Mouse (Mus musculus) skeletal muscle tissue, adult 2 months (tissue): ENCODE data around the gene Lrrc4c.

Experiments
- DNase-seq: peaks from one replicate; pipeline ENCODE4 v3.0.0-alpha.2; 2012; ENCODE audit warnings: low read depth, low spot score

The Lrrc4c gene

DNA sequence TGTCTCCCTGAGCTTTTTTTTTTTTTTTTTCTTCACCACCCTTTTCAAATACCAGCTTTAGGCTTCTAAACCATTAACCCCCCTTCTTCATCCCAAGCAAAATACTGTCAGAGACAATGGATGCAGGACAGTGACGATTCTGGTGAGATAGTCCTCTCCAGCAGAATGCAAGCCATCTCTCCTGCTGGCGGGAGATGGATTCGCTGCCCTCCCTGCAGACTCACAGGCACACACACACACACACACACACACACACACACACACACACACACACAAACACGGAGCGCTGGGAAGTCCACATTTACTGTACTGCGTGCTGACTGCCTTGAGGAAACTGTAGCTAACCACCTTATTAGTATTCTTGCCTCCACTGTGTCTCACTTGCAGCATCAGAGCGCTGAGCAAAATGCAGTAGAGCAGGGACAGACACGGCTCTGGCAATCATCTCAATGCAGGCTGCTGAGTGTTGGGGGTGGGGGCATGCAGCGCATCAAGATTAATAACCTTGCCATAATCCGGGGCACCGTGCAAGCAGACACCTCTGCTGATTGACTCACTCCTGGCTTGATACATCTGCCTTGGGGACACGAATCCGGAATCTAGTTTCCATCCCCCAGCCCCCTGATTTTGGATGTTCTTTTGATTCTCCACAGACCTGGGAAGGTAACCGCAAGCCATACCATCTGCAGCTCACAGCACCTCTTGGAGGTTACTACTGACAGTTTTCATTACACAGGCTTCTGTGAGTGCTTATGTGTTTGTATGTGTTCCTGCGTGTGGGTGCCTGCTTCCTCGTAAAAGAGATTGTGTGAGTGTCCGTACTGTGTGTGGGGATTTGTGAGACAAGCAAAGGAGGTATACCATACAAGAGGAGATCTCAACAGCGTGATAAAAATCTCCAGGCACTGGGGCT is at the start of gene Lrrc4c:
Lrrc4c (plus strand) TSS at position 783 of the 913 bp plus-strand sequence.
- no peak for DNase-seq

DNA sequence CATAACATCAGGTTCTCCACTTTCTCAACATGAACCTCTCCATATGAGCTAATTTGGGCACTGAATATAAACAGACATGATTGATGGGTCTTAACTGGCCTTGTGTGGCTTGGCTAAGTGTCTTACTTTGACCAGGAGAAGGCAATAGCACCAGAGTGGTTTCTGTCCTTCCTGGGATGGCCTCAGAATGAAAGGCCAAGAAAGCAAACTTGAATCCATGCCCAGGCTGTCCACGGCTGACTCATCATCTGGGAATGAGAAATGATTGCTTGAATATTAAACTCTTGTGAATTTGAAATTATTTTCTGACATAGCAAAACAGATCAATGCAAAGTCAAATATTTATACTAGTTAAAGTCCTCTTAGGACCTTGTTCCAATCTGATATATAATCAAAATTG is 42.9 kb upstream of the Lrrc4c start:
- peak; percentile 8 for DNase-seq

DNA sequence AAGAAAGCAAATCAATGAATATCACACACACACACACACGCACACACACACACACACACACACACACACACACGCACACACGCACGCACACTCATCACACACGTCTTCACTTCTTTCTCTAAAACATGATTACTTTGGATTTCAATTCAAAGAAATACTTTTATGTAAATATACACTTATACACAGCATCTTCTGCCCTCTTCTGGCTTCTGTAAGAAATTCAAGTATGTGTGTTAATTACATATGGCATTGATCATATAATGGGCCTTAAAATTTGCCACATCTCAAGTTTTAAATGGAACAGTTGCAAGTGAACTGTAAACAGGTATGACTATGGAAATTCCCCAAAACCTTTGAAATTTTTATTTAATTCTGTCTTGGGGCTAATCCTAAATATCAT is 35.0 kb upstream of the Lrrc4c start:
- no peak for DNase-seq

DNA sequence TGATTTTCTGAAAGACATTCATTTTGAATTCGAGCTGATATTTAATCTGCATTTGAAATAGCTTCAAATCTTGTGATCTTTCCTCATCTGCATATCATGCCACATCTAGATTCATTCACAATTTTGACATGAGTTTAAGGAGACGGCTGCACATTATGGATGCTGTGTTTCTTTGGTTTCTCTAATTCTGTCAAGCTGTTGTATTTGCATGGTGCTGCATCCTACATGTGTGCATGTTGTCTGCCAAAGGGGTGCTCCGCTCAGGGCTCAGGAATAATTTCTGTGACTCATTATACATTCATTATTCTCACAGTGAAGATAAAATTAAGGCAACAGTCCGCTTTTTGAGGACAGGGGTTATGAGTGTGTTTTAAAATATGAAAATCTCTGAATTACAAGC is 30.5 kb upstream of the Lrrc4c start:
- DNase-seq = no peak

DNA sequence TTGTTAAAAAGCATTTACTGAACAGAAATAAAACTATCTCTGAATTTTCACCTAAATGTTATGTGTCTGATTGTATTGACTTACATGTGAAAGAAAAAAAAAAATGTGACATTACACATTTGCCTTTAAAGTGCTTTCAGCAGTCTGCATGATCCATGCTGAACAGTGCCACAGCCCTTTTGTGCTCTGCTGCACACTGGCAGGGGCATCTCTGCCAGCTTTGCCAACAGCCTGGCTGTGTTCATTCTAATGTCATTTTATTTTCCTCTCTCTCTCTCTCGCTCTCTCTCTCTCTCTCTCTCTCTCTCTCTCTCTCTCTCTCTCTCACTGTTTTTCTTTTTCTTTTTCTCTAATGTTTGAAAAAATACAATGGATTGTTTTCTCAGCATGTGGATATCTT is 27.4 kb upstream of the Lrrc4c start:
- no peak for DNase-seq

DNA sequence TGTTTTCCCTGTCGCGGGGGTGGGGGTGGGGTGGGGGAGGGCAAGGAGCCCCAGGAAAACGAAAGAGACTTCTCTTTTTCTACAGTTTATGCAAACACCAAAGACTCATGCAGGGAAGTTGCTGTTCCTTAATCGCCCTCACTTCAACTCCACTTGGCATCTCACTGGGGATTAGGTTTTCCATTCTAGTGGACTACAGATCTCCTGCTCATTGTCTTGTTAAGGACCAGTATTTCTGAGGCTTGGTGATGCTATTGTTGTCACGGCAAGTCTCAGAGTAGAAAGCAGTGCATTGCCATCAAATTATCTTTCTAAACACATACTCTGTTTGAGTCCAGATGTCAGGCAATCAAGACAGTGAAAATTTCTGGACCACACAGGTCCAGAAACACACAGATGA is 2.9 kb upstream of the Lrrc4c start:
- no peak for DNase-seq

DNA sequence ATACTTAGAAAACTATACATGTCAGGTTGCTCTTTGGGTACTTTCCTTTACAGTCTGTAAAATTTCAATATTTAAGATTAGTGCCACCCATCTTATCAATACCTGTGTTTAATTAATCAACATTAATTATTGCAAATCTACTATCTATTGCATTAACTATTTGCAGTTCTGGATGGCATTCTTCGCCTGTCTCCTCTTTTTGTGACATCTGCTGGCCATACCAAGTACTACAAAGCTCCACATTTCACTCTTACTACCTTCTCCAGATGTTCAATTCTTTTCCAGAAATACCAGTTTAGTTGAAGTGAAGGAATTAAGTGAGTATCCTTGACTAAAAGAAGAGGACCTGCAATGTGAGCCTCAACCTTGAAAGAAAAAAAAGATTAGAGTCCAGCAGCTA is 1.4 kb upstream of the Lrrc4c start:
- no peak for DNase-seq

DNA sequence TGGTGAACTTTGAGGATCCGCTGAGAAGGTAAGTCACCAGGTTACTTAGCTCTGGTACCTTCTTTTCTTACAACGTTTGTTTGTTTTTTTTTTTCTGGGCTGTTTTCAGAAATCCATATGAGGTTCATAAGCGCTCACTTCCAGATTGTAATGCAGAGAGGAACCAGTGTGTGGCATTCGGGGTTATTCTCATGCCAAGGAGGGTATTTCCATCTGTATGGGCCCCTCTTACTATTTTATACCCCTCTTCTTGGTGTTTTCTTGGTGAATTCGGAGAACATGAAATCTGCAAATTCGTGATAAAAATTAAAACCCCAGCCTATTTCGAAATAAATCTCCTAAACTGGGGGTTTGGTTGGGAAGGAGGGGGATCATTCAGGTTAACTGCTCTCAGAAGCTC is 587 bp downstream of the Lrrc4c start:
- no peak for DNase-seq

DNA sequence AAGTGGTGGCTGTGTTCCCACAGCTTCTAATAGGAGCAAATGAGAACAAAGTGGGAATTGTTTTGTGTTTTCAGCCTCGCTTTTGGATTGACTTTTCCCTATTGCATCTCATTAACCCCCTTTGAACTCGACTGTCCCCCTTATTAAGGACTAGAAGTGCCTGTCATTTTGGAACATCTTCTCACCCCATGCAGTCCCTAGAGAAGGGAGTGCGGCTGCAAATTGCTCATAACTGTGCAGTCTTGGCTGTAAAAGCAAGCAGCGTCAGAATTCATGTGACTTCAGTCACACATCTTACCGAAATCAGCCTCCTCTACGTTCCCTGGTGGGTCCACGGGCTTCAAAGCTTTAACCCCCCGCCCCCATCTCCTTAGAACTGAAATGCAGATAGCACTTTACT is 1.2 kb downstream of the Lrrc4c start:
- DNase-seq = no peak

DNA sequence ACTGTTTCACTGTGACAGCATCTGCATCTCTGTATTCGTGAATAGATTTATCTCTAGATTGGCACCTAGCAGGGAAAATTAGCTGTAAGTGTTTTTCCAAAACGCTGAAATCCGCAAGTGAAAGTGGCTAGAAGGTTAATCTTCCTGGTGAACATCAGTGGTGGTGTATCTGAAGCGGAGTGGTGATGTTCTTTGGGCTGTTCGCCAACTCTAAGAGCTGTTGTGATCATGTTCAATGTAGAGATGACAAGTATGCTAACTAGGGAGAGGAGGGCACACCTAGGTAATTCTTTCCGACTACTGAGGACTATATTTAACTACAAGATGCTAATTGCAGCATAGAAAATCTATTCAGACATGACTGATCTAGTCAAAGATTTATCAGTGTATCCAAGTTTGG is 1.7 kb downstream of the Lrrc4c start:
- no peak for DNase-seq

DNA sequence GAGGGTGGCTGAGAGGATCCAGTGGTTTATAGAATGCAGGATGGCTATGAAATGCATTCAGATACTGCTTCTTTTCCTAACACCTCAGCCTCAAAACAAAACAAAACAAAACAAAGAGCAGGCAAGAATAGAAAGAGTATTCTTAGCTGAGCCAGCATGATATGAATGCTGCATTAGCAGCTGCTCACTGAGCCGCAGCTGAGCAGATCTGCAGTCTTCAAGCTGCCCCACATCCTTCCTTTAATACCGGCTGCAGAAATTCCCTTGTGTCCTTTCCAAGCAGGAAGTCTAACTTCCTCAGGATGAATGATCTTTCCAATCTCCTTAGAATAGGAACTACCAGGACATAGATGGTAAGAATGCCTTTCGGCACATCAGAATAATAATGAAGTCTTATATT is 16.7 kb downstream of the Lrrc4c start:
- no peak for DNase-seq

DNA sequence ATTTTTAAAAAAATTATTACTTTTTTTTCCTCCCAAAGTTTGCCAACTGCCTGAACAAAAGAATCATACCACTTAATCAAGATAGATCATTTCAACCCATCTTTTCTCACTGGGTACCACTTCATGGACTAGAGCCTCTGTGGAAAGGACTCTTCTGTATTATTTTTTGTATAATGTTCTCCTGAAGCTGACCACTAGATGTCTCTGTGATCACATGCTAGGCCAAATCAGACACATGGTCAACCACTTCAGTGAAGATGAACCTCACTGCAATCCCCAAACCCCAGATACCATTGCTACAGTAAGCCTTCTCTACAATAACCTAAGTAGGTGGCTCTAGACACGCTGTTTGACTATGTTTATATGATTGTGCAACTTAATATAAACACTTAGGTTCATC is 19.4 kb downstream of the Lrrc4c start:
- DNase-seq = no peak

DNA sequence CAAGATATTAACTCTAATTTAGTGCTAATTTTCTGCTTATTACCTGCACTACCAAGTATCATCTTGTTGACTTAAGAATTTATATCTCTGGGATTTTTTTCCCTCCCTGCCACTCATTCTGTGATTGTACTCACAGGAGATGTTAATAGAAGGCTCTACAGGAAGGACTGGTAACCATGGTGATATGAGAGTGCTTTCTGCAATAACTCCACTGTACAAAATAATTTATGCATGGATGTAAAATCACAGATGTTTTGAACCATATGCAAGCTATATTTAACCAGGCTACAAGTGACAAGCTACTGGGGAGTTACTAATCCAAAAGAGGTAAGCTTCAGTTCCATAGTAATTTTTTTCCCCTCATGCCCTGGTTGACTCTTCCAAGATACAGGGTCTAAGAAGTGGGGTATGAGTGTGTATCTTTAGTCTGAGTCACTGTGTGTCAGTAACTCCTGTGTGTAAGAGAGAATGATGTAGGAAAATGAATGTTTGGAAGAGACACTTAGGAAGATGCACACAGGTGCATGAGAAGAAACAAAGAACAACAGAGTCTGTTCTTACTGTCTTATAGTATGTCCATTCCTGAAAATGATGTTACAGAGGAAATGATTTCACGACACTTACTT is 83.3 kb downstream of the Lrrc4c start:
- DNase-seq = no peak

DNA sequence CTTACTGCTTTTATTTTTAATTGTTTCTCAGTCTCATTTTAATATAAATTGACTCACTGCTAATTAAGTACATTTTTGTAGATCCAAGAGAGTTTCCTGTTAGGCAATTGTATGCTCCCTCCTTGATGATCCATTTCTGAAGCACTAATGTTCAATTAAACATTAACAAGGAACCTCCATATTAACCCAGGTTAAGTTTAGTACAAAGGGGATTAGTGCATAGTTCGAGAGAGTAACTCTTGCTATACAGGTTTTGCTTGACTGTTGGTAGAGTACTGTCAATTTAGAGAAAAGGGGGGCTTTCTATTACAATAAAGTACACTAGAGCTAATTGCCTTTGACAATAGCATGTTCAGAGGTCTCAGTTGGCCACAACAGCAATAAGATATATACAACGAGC is 84.5 kb downstream of the Lrrc4c start:
- DNase-seq = no peak

DNA sequence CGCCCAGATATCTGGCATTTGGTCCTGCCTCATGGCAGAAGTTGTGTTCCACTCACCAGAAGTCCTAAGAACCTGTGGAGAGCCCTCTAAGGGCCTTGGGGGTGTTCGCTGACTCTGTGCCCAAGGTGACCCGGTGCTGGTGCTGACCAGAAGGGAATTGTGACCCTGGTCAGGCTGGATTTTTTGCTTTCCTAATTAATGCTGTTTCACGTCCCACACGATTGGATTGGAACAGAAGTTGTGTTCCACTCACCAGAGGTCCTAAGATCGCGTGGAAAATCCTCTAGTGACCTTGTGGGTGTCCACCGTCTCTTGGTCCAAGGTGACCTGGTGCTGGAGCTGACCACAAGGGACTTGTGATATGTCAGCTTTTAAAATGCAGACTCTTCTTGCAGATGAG is 88.9 kb downstream of the Lrrc4c start:
- no peak for DNase-seq

DNA sequence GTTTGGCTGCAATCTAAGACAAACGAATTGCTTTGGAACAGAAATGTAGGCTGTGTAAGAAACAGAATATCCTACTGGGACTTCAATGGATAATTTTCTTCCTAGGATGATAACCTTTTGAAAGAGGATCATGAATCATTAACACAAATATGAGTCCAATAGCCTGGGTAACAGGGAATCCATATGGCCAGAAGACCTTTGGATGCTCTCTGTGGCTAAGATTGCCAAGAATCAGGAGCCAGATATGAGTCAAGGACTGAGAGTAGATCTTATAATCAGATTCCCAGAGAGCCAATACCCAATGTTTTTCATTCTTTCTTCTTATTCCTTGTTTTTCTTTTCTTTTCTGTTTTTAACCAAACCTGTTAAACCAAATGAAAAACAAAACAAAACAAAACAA is 93.2 kb downstream of the Lrrc4c start:
- no peak for DNase-seq

DNA sequence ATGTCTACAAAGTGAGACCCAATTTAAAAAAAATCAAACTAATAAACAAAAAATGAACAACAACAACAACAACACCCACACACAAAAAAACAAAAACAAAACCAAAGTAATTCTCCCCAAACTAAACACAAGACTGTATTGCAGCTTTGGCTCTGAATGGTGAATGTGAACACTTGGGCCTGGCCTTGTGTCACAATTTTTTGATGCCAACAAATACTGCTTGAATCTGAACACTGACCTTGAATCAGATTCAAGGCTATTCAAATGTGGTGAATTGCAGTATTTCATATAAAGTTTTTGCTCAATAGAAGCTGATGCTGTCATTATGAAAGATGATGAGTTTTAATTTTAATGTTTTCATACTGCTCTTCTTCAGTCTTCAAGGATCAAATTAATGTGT is 143.6 kb downstream of the Lrrc4c start:
- DNase-seq = no peak

DNA sequence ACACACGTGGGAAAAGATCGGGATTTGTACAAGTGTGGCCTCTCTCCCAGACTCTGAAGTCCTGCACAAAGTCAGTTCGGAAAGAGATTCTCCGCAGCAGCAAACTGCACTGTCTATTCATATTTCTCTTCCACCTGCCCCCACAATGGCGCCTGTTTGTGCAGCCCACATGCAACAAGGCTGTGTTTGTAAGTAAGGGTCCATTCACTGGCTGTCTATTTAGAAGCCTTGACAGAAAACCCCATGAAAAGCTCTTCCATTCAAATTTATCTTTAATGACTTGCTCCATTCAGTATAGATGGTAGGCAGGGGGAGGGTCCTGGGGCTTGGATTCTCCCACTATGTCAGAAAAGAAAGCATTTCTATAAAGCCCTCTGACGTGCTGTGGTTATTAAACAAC is 157.7 kb downstream of the Lrrc4c start:
- DNase-seq = no peak

DNA sequence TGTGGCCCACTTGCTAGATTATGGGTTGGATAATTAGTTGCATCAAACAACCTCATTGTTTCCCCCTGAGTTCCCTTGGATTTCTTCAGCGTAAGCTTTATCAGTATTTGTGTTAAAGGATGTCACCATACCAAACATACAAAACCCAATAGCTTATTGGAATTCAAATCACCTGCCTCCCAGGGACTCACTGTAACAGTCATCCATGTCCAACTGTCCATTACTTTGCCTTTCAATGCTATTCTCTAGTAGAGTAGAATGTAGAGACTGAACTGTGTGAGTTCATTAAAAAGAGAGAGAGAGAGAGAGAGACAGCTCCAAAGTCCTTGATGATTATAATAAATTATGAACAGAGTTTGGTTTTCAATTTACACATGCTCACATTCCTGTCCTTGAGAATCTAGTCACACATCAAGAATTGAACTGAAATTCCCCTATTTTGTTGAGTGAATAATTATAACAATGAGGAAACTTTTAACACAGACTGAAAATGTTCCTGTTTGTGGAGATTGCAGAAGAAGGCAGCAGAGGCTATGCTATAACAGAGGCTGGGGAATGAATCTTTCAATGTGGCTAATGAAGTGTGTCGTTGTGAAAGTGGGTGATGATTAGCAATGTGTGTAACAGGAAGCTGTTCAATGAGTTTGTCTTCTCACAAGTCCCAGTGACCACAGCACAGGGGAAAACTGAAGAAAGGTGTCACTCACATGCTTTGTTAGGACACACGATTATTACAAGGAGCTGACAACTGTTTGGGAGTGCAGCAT is 181.3 kb downstream of the Lrrc4c start:
- no peak for DNase-seq

DNA sequence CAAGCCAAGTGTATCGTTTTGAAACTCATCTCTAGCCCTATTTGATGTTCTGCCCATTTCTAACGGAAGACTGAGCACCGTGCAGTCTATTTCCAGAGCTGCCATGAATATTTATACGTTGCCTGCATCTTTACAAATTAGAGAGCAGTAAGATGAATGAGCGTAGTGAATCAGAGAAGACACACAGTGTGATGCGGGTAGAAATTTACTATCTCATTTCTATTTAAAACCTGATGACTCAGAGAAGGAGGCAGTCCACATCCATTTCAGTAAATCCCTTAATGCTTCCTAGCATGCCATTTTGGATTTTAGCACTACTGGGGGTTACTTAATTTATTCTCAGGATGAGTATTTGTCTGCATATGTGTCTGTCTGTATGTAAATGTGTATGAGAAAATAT is 186.2 kb downstream of the Lrrc4c start:
- no peak for DNase-seq

DNA sequence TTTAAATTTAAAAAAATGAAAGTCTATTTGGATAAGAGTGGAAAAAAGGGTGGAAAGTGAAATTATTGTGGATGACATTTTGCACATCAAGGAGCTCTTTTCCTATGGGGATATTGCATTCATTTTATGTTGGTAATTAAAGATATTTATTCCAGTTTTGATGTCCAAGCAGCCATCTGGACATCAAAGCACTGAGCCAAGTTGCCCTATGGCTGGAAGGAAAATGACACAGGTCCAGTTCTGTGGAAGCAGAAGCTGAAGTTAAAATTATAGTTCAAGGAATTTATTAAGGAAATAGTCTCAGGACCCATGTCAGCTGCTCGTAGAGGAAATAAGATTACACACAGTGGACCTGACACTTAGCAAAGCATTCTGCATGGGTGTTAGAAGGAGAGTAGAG is 187.7 kb downstream of the Lrrc4c start:
- DNase-seq = no peak

DNA sequence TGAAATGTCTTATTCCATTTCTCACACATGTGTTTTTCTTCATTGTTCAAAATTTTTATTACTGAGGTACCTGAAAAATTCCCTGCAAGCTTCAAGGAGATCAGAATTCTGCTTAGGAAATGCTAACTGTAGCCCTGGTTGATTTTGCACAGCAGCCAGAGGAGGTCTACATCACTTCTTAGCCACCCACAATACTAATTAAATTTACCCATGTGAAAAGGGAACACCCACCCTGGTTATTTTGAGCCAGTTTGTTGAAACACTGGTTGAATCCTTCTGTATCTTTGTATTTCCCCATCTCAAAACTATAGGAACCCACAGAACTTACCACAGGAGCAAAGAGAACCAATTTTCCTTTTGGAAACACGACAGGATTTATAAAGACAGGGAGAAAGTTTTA is 191.0 kb downstream of the Lrrc4c start:
- DNase-seq = no peak

DNA sequence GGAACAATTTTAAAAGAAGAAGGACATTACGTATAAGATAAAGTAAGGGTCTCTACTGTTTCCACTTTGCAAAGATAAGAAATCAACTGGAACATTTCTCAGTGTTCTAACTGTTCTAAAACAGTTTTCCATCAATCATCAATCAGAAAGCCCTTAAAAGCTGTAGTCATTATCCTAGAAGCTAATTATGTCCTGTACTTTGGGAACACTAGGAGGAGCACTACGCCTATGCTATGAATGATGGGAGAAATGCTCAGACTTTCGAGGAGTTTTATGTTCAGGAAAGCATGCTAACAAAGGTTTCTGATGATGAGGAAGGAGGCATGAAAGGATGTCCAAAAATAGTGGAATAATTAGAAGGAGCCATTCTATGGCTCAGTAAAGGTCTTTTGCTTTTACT is 219.5 kb downstream of the Lrrc4c start:
- no peak for DNase-seq
